Mouse (Mus musculus) neural tube, embryonic 11.5 days (tissue): Measurements from ENCODE around the gene Cdk14. TPM values are rescaled to one million over a fixed set of nuclear protein-coding genes. Genes with fewer than 3 reads are reported as not detected.

Experiments
- ATAC-seq: fragments of 200-750 bp; cut with Nextera tagmentation; 2 replicates; pipeline ENCODE4 v1.8.0; 2017; ENCODE audit warnings: moderate number of reproducible peaks, mild to moderate bottlenecking, moderate TSS enrichment, moderate library complexity; ENCODE audit not compliant: insufficient read depth, low FRiP score, low TSS enrichment
- DNase-seq: peaks from one replicate; pipeline ENCODE4 v3.0.0-alpha.2; 2015; ENCODE audit warnings: low spot score
- H3K27ac ChIP-seq: fragments of 300-500 bp; sonication (generic); 2 replicates; pipeline ENCODE4 v1.5.1; 2014; ENCODE audit warnings: low read depth, mild to moderate bottlenecking, low read length
- H3K27me3 ChIP-seq: fragments of 300-500 bp; sonication (generic); 2 replicates; pipeline ENCODE4 v1.6.1; 2014; ENCODE audit warnings: mild to moderate bottlenecking, low read length, mixed read lengths; ENCODE audit not compliant: control insufficient read depth, insufficient read depth
- H3K36me3 ChIP-seq: fragments of 300-500 bp; sonication (generic); 2 replicates; pipeline ENCODE4 v1.6.1; 2014; ENCODE audit warnings: mild to moderate bottlenecking, low read length, moderate library complexity, mixed read lengths; ENCODE audit not compliant: control insufficient read depth, insufficient read depth
- H3K4me1 ChIP-seq: fragments of 300-500 bp; sonication (generic); 2 replicates; pipeline ENCODE4 v1.6.1; 2014; ENCODE audit warnings: low read length, mixed read lengths; ENCODE audit not compliant: control insufficient read depth, insufficient read depth
- H3K4me2 ChIP-seq: fragments of 300-500 bp; sonication (generic); 2 replicates; pipeline ENCODE4 v1.6.1; 2014; ENCODE audit warnings: low read depth, mild to moderate bottlenecking, moderate library complexity
- H3K4me3 ChIP-seq: fragments of 300-500 bp; sonication (generic); 2 replicates; pipeline ENCODE4 v1.5.1; 2014; ENCODE audit warnings: low read depth, low read length
- H3K9ac ChIP-seq: fragments of 300-500 bp; sonication (generic); 2 replicates; pipeline ENCODE4 v1.6.1; 2014; ENCODE audit warnings: mild to moderate bottlenecking, low read length
- H3K9me3 ChIP-seq: fragments of 300-500 bp; sonication (generic); 2 replicates; pipeline ENCODE4 v1.6.1; 2016; ENCODE audit warnings: low read length; ENCODE audit not compliant: control insufficient read depth
- WGBS: fragments of 180-500 bp; shearing (Covaris S2); extraction: QIAGEN DNeasy Blood & Tissue Kit; methylation state at CpG from one replicate; pipeline ENCODE4 v1.1.7; 2014; 5-methylcytosine and 5-hydroxymethylcytosine counted together
- polyA plus RNA-seq: library from polyadenylated mRNA; unstranded; fragments of >200 nt; fragmentation: Nextera tagmentation; extraction: Ambion mirVana; gene quantifications from 2 replicates; pipeline ENCODE4 v1.2.1, GENCODE M21; 2014

Gene Cdk14
- polyA plus RNA-seq, 1 experiment from 2014 or later = 29.5 TPM

DNA sequence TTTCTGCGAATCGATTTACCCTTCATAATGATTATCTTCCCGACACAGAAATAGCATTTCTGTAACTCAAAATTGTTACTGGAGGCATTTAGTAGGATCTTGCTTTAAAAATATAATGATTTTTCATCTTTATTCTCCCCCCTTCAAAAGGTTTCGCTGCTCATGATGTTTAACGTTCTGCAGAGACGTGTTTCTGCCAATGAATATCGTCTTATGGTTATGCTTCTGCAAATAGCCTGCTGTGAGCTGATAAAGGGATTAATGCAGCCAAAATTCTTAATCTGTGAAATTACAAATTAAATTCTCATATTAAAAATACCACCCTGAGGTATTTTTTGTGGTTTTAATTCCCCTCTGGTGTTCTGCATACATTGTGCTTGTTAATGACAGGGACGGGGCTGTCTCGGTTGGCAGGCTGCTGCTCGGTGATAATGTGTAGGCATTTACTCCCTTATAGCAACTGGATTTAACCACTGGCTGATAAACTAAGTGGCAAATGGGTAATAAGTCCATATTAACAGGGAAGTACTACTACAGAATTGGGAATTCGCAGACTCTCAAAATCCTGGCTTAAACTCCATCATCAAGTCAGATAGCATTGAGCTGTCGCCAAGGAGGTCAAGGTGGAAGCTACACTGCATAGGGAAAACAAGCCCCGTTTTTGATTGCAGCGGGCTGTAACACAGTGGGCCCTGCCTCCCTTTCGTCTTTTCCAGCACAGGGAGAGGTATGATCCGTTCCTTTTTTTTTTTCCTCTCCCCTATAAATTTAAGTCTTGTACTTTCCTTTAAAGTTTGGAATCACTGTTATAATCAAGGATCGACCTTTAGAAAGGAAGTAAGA, 528.0 kb downstream of the Cdk14 start:
- no peaks in the 10 kb centered on the region for H3K9me3 ChIP-seq
- no peaks in the 10 kb centered on the region for H3K27me3 ChIP-seq
- ATAC-seq (no peak), DNase-seq (no peak)
- 75% methylated on average over 17 of the region's 17 CpGs for WGBS
- no peak overlapping the region for H3K4me3 ChIP-seq
- no peak overlapping the region for H3K27ac ChIP-seq
- H3K4me1 ChIP-seq = peaks cover 2% of the 10 kb centered on the region; the same call in 1 of the 2 replicates
- H3K4me2 ChIP-seq = no peak overlapping the region
- no peaks in the 10 kb centered on the region; the same call in 1 of the 2 replicates for H3K36me3 ChIP-seq
- H3K9ac ChIP-seq = no peak overlapping the region

DNA sequence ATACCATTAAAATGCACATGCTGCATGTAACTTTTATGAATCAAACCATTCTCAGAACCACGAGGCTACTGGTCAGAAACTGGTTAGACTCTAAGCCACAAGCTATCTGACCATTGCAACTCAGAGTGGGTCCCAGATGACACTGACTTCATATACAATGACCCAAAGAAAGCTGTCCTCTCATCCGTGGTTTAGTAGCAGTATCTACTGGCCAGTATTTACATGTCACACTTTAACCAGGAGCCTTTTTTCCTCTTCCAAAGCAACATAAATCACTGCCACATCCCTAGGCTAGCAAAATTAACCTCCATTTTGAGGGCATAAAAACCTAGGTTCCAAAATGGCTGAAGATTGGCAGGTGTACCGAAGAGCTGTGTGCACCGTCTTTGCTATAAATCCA, 533.0 kb downstream of the Cdk14 start:
- no peak overlapping the region for H3K4me2 ChIP-seq
- no peak overlapping the region for H3K9ac ChIP-seq
- ATAC-seq (no peak), DNase-seq (no peak)
- WGBS = 86% methylated on average over 4 of the region's 4 CpGs
- H3K9me3 ChIP-seq = no peaks in the 10 kb centered on the region
- no peaks in the 10 kb centered on the region; the same call in 1 of the 2 replicates for H3K36me3 ChIP-seq
- no peak overlapping the region for H3K4me3 ChIP-seq
- H3K27me3 ChIP-seq = no peaks in the 10 kb centered on the region
- H3K27ac ChIP-seq = no peak overlapping the region
- no peaks in the 10 kb centered on the region for H3K4me1 ChIP-seq

DNA sequence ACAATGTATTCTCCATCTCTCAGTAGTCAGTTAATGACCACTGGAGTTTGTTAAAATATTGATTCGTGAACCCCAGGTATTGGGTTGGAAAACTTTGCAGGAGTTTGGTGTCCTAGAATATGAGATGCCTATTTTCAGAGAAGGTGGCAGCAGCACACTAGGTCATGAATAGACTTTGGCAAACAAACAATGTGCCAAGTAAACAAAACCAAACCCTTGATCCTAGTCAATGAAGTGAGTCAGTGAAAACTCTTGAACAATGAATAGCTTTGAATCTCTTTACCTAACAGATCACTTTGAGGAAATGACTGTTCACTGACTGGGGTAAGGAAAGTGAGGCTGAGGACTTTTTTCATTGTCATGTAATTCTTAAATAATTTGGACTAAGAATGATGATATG, 537.3 kb downstream of the Cdk14 start:
- no peaks in the 10 kb centered on the region for H3K9me3 ChIP-seq
- WGBS = 97% methylated on average over 1 of the region's 1 CpGs
- H3K27ac ChIP-seq = no peak overlapping the region

DNA sequence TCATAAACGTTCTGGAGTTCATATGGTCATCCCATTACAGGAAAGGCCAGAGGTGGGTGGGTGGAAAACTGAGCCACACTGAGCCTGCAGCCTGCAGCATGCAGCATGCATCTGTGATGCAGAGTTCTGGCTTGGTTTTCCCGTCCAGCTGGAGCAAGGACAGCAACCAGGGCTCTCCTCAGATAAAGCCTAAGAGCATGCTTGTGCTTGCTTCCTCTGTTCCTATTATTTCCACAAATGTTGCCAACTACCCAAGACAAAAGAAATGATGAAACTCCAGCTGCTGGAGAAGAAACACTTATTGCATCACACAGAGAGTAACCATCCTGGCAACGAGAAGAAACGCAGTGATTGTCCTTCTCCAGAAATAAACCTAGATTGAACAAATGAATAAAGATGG, 539.8 kb downstream of the Cdk14 start:
- DNase-seq = no peak
- no peak overlapping the region for H3K9ac ChIP-seq
- no peaks in the 10 kb centered on the region for H3K9me3 ChIP-seq
- ATAC-seq = no peak
- no peaks in the 10 kb centered on the region for H3K27me3 ChIP-seq
- WGBS = 69% methylated on average over 4 of the region's 4 CpGs
- H3K36me3 ChIP-seq = no peaks in the 10 kb centered on the region
- H3K4me2 ChIP-seq = no peak overlapping the region
- H3K4me1 ChIP-seq = peaks cover 3% of the 10 kb centered on the region; the same call in 1 of the 2 replicates
- H3K4me3 ChIP-seq = no peak overlapping the region
- no peak overlapping the region for H3K27ac ChIP-seq

More for the DNA sequence above, 537.3 kb downstream of the Cdk14 start:
- no peak for ATAC-seq
- H3K9ac ChIP-seq = no peak overlapping the region
- no peak overlapping the region for H3K4me3 ChIP-seq
- no peaks in the 10 kb centered on the region for H3K4me1 ChIP-seq
- H3K36me3 ChIP-seq = no peaks in the 10 kb centered on the region
- DNase-seq = no peak
- no peaks in the 10 kb centered on the region for H3K27me3 ChIP-seq
- no peak overlapping the region for H3K4me2 ChIP-seq

DNA sequence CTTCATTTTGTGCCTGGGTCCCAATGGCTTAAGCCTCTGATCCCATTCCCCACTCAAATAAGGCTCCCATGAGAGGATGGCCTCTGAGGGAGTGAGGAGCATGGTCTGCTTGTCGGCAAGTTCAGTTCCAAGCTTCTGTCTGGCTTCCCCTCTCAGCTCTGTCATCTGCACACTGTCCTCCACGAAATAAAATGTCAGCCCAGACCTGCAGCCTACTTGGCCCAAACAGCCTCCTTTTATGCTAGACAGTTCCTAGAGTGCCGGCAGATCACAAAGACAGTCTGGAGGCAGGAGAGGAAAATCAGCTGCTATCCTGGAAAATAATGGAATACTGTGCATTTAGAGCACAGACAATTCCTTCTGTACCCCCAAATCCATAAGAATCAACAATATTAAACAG, 541.2 kb downstream of the Cdk14 start:
- Histone ChIP-seq H3K9ac (no peak overlapping the region), H3K4me3 (no peak overlapping the region), H3K4me2 (no peak overlapping the region), H3K27ac (no peak overlapping the region), H3K36me3 (no peaks in the 10 kb centered on the region), H3K27me3 (no peaks in the 10 kb centered on the region), H3K4me1 (peaks cover 3% of the 10 kb centered on the region; the same call in 1 of the 2 replicates), H3K9me3 (no peaks in the 10 kb centered on the region)
- DNase-seq (no peak), ATAC-seq (no peak)
- WGBS = 71% methylated on average over 3 of the region's 3 CpGs

DNA sequence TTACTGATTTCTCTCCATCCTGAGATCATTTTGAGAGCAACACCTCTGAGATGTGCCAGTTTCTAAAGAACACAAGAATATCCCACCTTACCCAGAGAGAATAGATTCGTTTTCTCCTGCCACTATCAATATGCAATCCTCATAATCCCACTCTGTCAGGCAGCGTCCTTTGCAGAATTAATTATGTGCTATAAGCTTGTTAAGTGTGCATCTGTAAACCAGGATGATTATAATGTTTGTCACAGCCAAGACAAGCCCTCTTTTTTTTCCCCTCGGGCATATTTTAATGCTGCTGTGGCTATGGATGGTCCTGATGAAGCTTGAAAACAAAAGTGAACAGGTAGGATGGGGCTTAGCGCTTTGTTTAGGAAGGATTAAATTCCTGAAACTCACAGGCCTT, 542.5 kb downstream of the Cdk14 start:
- Histone ChIP-seq H3K4me2 (no peak overlapping the region), H3K9ac (no peak overlapping the region), H3K4me3 (no peak overlapping the region), H3K36me3 (no peaks in the 10 kb centered on the region), H3K4me1 (peaks cover 3% of the 10 kb centered on the region; the same call in 1 of the 2 replicates), H3K27me3 (no peaks in the 10 kb centered on the region), H3K9me3 (no peaks in the 10 kb centered on the region), H3K27ac (no peak overlapping the region)
- no peak for DNase-seq
- WGBS = 72% methylated on average over 4 of the region's 4 CpGs
- ATAC-seq = no peak

- Histone ChIP-seq H3K4me3 (no peak overlapping the region), H3K9ac (no peak overlapping the region), H3K27ac (no peak overlapping the region), H3K36me3 (no peaks in the 10 kb centered on the region), H3K4me2 (no peak overlapping the region), H3K4me1 (peaks cover 3% of the 10 kb centered on the region; the same call in 1 of the 2 replicates), H3K27me3 (no peaks in the 10 kb centered on the region), H3K9me3 (no peaks in the 10 kb centered on the region)
- no peak for DNase-seq
- 26% methylated on average over 5 of the region's 5 CpGs for WGBS
- no peak for ATAC-seq
Observed at GRCm38 (mm10) chr5:4877131-4877631, 542.9 kb downstream of the Cdk14 start.

DNA sequence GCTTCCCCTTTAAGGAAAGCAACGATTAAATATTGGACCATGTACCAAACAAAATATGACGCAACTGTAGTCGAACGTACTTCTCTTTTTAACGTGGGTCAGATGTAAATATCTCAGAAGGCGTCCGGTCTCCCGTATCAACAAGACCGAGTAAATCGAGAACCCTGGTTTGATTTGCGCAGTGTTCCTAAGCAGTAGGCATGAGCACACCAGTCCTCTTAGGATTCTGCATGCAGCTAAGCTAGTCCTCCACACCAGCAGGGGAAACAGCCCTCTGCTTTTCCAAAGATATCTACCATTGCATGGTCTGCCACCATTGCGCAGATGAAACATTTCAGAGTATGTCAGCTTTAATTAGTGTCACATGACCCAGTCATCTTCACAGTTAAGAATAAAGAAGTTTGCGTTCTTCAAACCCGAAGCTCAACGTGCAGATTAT, 543.4 kb downstream of the Cdk14 start:
- H3K36me3 ChIP-seq = no peaks in the 10 kb centered on the region
- ATAC-seq = no peak

More for the DNA sequence above, 543.4 kb downstream of the Cdk14 start:
- Histone ChIP-seq H3K4me3 (no peak overlapping the region), H3K9me3 (no peaks in the 10 kb centered on the region), H3K4me1 (peaks cover 3% of the 10 kb centered on the region; the same call in 1 of the 2 replicates), H3K27me3 (no peaks in the 10 kb centered on the region), H3K4me2 (no peak overlapping the region), H3K9ac (no peak overlapping the region), H3K27ac (no peak overlapping the region)
- 86% methylated on average over 15 of the region's 15 CpGs for WGBS
- DNase-seq = no peak
